Mouse (Mus musculus): ENCODE data around the gene Aunip. TPM values are rescaled to one million over a fixed set of nuclear protein-coding genes. Genes with fewer than 3 reads are reported as not detected.

Aunip gene
- polyA plus RNA-seq, 1 experiment from 2014 or later, result 28.6 TPM

DNA sequence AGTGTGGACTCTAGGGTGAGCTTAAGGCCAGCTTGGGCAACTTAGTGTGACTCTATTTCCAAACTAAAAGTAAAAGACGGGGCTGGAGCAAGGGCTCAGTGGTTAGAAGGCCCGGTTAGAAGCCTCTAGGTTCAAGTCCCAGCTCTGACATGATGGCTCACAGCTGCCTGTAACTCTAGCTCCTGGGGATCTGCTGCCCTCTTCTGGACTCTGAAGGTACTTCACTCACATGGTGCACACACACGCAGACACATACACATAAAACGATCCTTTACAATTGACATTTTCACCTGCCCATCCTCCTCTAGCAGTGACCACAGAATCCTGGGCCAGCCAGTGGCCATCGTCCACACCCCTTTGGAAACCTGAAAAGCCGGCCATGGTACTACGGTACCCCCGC is 39.1 kb downstream of the Aunip start:
- Histone ChIP-seq H3K36me3 (peaks cover 60% of the 10 kb centered on the region), H3K9me3 (replicated peaks) (peaks cover 11% of the 10 kb centered on the region), H3K27me3 (ENCODE audit: low read depth, poor library complexity, severe bottlenecking) (no peaks in the 10 kb centered on the region), H3K27ac (replicated peaks) (no peak overlapping the region), H3K4me1 (peaks cover 37% of the 10 kb centered on the region), H3K4me3 (no peak overlapping the region)
- DNase-seq (ENCODE audit: low spot score), result no peak
- 98% methylated on average over 8 of the region's 8 CpGs for WGBS

DNA sequence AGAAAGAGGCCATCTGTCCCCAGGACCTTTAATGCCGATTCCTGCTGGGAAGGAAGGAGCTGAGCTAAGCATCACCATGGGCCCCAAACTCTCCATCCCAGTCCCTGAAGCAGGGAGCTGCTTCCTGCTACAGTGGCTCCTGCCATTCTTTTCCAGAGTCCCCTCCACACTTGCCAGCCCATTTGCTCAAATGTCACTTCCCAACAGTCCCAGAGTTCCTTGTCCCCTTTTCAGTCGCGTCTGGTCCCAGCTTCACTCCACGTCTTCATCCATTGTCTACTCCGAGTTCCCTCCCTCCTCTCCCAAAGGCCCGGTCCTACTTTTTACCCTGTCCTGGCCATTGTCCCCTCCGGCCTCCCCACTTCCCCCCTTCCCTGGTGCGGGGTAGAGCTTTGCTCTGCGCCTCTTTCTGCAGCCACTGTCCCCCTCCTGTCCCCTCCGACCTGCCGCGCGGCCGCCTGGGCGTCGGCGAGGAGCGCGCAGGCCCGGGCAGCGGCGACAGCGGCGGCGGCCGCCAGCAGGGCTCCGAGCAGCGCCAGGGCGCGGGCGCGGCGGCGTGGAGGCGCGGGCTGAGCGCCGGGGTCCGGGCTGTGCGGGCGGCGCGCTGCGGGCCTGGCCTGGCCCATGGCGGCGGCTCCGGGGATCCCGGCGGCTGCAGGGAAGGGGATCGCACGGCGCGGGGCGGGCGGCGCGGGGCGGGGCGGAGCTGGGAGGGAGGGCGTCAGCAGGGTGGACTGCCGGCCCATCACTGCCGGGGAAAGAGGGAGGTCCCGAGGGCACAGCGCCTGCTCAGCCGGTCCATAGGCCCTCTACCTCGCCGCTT is 40.9 kb downstream of the Aunip start, which contains the start of gene Selenon:
Selenon (minus strand) TSS at position 673 of the 823 bp plus-strand sequence.
- Histone ChIP-seq H3K27me3 (ENCODE audit: low read depth, poor library complexity, severe bottlenecking) (no peaks in the 10 kb centered on the region), H3K9me3 (replicated peaks) (peaks cover 11% of the 10 kb centered on the region), H3K4me3 (peak within 1 kb of the TSS; percentile 78), H3K27ac (replicated peaks) (peak within 1 kb of the TSS; percentile 96), H3K36me3 (peaks cover 42% of the 10 kb centered on the region), H3K4me1 (peaks cover 43% of the 10 kb centered on the region)
- peak; percentile 83 for DNase-seq (ENCODE audit: low spot score)
- 4% methylated on average over 63 of the region's 67 CpGs for WGBS

DNA sequence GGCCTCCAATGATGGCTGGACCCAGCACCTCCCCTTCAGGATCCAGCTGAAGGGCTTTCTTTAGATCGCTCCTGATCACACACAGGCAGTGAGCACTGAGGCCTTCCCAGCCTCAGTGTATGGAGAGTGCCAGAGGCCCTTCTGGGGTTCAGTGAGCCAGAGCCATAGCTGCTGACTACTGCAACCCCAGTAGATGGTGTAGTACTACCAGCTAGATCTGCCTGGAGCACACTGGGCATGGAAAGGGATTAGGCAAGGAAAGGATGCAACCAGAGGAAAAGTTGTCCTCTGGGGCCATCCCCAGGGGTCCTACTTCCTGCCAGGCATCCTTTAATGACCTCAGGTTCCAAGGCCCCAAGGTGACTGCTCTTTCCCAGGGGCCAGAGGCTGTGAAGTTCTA is 42.8 kb downstream of the Aunip start:
- Histone ChIP-seq H3K36me3 (peaks cover 23% of the 10 kb centered on the region), H3K4me1 (peaks cover 37% of the 10 kb centered on the region), H3K4me3 (no peak overlapping the region), H3K27me3 (ENCODE audit: low read depth, poor library complexity, severe bottlenecking) (no peaks in the 10 kb centered on the region), H3K9me3 (replicated peaks) (peaks cover 11% of the 10 kb centered on the region), H3K27ac (replicated peaks) (no peak overlapping the region)
- no peak for DNase-seq (ENCODE audit: low spot score)
- 69% methylated on average over 1 of the region's 1 CpGs for WGBS

DNA sequence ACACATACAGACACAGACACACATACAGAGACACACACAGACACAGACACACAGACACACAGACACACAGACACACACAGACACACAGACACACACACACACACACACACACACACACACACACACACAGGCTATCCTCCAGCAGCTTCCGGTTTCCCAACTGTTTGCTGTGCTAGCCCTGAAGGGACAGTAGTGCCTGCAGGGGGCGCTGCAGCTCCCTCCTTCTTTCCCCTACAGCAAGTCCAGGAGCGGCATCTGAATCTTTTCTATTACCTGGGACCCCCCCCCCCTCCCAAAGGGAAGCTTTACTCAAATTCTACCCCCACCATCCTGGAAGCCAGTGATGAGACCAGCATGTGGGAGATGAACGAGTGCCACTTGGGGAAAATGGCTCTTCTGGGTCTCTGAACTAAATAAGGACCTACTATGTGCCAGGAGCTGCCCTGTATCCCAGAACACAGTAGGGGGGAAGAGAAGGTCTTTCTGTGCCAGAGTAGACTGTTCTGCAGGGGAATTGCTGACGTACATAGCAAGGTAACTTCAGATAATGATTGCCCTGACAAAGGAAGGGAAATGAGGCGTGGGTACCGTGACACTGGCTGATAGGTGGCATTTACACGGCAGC is 45.3 kb downstream of the Aunip start:
- Histone ChIP-seq H3K4me3 (no peak overlapping the region), H3K36me3 (no peaks in the 10 kb centered on the region), H3K27ac (replicated peaks) (no peak overlapping the region), H3K27me3 (ENCODE audit: low read depth, poor library complexity, severe bottlenecking) (no peaks in the 10 kb centered on the region), H3K9me3 (replicated peaks) (no peaks in the 10 kb centered on the region), H3K4me1 (peaks cover 33% of the 10 kb centered on the region)
- 64% methylated on average over 8 of the region's 8 CpGs for WGBS
- no peak for DNase-seq (ENCODE audit: low spot score)

DNA sequence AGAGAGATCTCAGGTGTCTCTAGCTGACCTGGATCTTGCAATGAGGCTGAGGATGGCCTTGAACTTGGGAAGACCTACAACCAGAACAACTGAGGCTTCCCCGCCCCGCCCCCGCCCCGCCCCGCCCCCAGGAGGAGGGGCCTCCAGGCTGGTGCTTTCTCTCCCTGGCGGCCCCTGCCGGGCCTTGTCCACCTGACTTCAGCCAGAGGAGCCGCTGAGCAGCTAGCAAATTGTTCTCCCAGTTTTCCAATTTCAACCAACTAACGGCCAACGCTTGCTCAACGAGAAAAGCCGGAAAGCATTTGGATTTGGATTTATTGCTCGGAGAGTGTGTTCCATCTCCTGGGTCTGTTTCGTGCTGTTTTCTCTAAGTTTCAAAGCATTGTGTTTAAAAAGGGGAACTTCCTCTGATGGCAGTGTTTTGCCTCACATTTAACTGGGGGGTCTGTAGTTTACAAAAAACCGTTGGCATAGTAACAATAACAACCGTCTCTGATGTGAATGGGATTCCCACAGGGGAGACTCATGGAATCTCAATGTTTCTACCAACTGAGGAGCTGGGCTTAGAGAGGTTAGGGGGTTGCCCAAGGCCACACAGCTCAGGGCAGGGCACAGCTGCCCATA is 46.9 kb downstream of the Aunip start:
- WGBS, result 20% methylated on average over 12 of the region's 16 CpGs

GRCm38 (mm10) chr4:134558570-134559113 is 47.8 kb downstream of the Aunip start:
- Histone ChIP-seq H3K27me3 (ENCODE audit: low read depth, poor library complexity, severe bottlenecking) (no peaks in the 10 kb centered on the region), H3K4me3 (no peak overlapping the region), H3K36me3 (no peaks in the 10 kb centered on the region; the same call in 1 of the 2 replicates), H3K4me1 (peaks cover 22% of the 10 kb centered on the region), H3K9me3 (replicated peaks) (no peaks in the 10 kb centered on the region), H3K27ac (replicated peaks) (peak overlapping the region; percentile 14; the same call in 1 of the 2 replicates)
- no peak for DNase-seq (ENCODE audit: low spot score)
- WGBS, result 64% methylated on average over 9 of the region's 9 CpGs

More for the DNA sequence above, 46.9 kb downstream of the Aunip start:
- no peaks in the 10 kb centered on the region for H3K9me3 ChIP-seq (replicated peaks)
- H3K4me1 ChIP-seq, result peaks cover 22% of the 10 kb centered on the region
- H3K27me3 ChIP-seq (ENCODE audit: low read depth, poor library complexity, severe bottlenecking), result no peaks in the 10 kb centered on the region
- H3K36me3 ChIP-seq, result no peaks in the 10 kb centered on the region
- peak overlapping the region; percentile 73 for H3K27ac ChIP-seq (replicated peaks)
- DNase-seq (ENCODE audit: low spot score), result peak; percentile 44
- H3K4me3 ChIP-seq, result no peak overlapping the region

GRCm38 (mm10) chr4:134559154-134559553 is 48.4 kb downstream of the Aunip start:
- DNase-seq (ENCODE audit: low spot score), result no peak
- WGBS, result 88% methylated on average over 7 of the region's 7 CpGs
- Histone ChIP-seq H3K27me3 (ENCODE audit: low read depth, poor library complexity, severe bottlenecking) (no peaks in the 10 kb centered on the region), H3K36me3 (peaks cover 5% of the 10 kb centered on the region), H3K4me3 (no peak overlapping the region), H3K4me1 (peaks cover 22% of the 10 kb centered on the region), H3K9me3 (replicated peaks) (no peaks in the 10 kb centered on the region), H3K27ac (replicated peaks) (no peak overlapping the region)

GRCm38 (mm10) chr4:134560699-134561098 is 49.9 kb downstream of the Aunip start:
- DNase-seq (ENCODE audit: low spot score), result no peak
- Histone ChIP-seq H3K9me3 (replicated peaks) (peaks cover 5% of the 10 kb centered on the region; the same call in 1 of the 2 replicates), H3K4me3 (no peak overlapping the region), H3K36me3 (peaks cover 19% of the 10 kb centered on the region), H3K4me1 (peaks cover 16% of the 10 kb centered on the region), H3K27ac (replicated peaks) (no peak overlapping the region), H3K27me3 (ENCODE audit: low read depth, poor library complexity, severe bottlenecking) (no peaks in the 10 kb centered on the region)
- 94% methylated on average over 8 of the region's 8 CpGs for whole genome bisulfite sequencing

DNA sequence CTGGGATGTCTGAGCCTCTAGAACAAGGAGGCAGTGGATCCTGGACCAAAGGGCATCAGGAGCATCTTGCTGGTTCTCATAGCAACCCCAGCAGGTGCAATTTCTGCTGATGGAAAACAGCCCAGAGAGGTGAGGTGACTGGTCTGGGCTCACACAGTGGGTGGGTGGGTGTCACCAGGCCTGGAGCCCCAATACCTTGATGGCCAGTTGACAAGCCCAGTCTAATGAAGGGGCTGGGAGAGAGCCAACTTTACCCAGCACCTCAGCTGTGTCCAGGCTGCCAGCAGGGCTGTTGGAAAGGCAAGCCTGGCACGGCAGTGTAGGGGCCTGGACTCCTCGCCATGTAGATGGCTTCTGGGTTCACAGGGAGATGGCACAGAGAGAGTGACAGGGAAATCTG is 51.2 kb downstream of the Aunip start:
- no peak for DNase-seq (ENCODE audit: low spot score)
- peaks cover 16% of the 10 kb centered on the region for H3K4me1 ChIP-seq
- 90% methylated on average over 2 of the region's 2 CpGs for WGBS
- no peak overlapping the region for H3K27ac ChIP-seq (replicated peaks)
- peaks cover 26% of the 10 kb centered on the region for H3K36me3 ChIP-seq
- no peak overlapping the region for H3K4me3 ChIP-seq
- H3K9me3 ChIP-seq (replicated peaks), result peaks cover 5% of the 10 kb centered on the region; the same call in 1 of the 2 replicates
- H3K27me3 ChIP-seq (ENCODE audit: low read depth, poor library complexity, severe bottlenecking), result no peaks in the 10 kb centered on the region

DNA sequence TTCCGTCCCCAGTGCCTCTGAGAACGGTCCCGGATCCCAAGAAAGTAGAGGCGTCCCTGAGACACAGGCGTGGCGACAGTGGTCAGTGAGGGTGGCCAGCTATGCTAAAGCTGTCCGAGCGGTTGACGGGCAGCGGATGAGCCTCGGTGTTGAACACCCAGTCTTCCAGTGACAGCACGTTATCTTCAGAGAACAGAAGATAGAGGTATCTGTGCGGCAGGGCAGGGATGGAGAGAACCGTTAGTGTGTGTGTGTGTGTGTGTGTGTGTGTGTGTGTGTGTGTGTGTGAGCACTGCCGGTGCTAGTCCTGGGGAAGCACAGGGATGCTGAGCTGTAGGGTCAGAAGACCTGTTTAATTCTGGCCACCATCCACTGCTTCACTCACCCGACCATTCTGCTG is 52.8 kb downstream of the Aunip start:
- 0 out of 2 replicates have a peak, but pooled peaks cover 4% of the 10 kb centered on the region for H3K27me3 ChIP-seq (ENCODE audit: low read depth, poor library complexity, severe bottlenecking)
- no peak for DNase-seq (ENCODE audit: low spot score)
- 93% methylated on average over 16 of the region's 16 CpGs for WGBS
- H3K36me3 ChIP-seq, result peaks cover 26% of the 10 kb centered on the region
- no peak overlapping the region for H3K27ac ChIP-seq (replicated peaks)
- H3K9me3 ChIP-seq (replicated peaks), result peaks cover 5% of the 10 kb centered on the region; the same call in 1 of the 2 replicates
- H3K4me1 ChIP-seq, result peaks cover 14% of the 10 kb centered on the region
- H3K4me3 ChIP-seq, result no peak overlapping the region

DNA sequence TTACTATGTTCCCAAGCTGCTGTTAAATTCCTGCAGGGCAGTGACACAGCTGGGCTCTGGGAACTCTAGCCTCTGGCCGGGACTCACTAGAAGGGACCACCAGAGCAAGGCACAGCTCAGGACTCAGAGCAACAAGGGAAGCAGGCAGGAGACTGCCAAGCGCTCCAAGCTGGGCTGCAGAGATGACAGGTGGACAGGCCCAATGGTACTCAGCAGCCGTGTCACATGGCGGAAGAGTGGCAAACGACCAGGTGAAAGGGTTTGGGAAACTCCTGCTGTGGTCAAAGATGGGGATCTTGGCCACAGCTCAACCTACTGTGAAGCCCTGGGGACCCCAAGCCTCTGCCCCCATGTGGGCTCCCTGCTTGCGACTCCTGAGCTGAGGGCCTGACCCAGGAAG is 53.3 kb downstream of the Aunip start:
- DNase-seq (ENCODE audit: low spot score), result no peak
- Histone ChIP-seq H3K9me3 (replicated peaks) (peaks cover 5% of the 10 kb centered on the region; the same call in 1 of the 2 replicates), H3K4me1 (peaks cover 9% of the 10 kb centered on the region), H3K27ac (replicated peaks) (0 out of 2 replicates have a peak overlapping the region, but pooled peaks have one; percentile 3), H3K4me3 (no peak overlapping the region), H3K36me3 (peaks cover 26% of the 10 kb centered on the region), H3K27me3 (ENCODE audit: low read depth, poor library complexity, severe bottlenecking) (0 out of 2 replicates have a peak, but pooled peaks cover 4% of the 10 kb centered on the region)
- WGBS, result 88% methylated on average over 6 of the region's 6 CpGs

Measured in midbrain, embryonic 10.5 days (tissue).